Mouse (Mus musculus) forelimb bud, embryonic 11.5 days (tissue): ENCODE measurements around the gene Col4a2.

Experiments used
- DNase-seq: peaks from one replicate; pipeline ENCODE4 v3.0.0-alpha.2; 2012; ENCODE audit warnings: low read depth, low spot score

The Col4a2 gene

DNA sequence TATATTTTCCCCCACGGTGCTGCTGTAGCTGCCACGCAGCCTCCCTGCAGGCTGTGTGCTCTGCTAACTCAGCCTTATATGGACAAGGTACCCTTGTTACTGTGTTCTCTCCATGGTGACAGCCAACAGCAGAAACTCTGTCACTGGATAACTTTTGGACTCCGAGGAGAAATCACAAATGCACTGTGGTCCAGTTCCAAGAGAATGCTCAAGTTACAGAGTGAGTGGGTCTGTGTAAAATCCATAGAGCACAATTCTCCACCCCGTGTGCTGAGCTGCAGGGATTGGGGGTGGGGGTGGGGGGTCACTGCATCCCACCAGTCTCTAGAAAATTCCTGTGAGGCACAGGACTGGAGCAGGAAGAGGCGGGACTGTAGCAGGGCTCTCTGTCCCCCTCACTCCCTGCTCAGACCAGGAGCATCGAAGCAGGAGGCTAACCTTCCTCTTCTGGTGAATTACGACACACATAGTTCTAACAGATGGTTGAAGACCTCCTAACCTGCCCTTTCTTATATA, 45.4 kb downstream of the Col4a2 start:
- DNase-seq = peak; percentile 35

GRCm38 (mm10) chr8:11359846-11360245, 47.2 kb downstream of the Col4a2 start:
- DNase-seq = no peak

GRCm38 (mm10) chr8:11361546-11362277, 49.1 kb downstream of the Col4a2 start:
- no peak for DNase-seq

GRCm38 (mm10) chr8:11362278-11363214, 49.9 kb downstream of the Col4a2 start:
- DNase-seq = peak; percentile 38

DNA sequence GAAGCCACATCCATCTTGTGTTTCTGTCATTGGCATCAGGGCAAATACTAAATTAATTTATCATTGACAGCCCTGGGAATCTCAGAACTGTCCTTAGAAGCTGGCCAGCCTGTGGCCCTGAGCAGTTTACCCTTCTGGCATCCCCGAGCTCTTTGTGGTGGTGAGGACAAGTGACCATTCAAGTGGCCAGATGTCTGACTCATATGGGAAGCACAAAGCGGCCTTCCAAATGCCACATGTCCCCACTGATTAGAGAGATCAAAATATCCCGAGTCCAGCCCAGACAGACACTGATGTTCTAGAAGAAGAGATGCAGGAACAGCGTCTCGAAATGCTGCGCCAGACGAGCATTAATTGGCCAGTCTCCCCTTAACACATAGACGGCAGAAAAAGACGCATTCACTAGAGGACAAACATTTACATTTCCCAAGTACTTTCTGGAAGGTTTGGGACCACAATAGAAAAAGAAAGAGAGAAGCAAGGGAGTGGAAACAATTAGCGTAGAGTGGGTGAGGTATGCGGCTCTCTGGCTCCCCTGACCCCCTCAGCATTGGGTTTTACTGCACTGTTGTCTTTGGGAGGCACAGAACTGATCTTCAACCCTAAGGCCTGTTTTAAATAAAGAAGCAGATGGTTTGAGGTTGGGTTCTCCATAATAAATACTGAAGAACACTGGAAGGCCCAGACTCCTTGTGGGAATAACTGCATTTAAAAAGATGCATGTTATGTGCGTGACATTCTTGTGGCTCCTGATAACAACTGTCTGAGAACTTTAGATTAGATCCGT, 50.9 kb downstream of the Col4a2 start:
- no peak for DNase-seq

DNA sequence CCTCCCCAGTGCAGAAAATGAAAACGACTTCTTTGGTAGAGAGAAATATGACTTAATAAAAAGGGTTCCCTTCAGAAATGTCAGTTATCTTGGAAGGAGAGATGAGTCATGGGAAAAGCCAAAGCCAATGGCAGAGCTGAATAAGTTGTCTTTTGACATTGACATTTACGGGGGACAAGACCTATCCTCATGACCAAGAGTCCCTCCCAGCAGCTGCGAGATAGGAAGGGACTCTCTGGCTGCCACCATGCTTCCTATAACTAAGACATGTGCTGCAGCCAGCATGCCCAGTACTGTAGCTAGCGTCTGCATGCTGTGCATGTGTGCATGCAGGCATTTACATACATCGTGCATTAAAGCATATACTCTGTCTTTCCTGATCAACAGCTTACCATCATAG, 53.6 kb downstream of the Col4a2 start:
- no peak for DNase-seq

DNA sequence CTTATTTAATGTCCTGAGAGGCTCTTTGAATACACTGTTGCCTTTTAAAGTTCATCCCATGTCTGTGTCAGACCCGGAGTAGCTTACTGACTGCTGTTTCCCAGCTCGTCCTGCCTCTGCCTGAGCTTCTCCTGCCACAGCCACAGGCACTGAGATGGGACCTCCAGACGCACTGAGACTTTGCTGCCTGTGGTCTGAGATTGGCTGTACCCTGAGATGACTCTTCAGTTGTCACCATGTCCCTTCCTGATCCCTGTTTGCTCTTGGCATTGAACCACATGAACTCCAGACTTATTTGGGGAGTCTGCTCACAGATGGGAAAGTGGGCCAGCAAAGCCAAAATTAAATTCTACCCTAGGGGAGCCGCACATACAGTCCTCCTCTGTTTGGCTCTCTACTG, 54.1 kb downstream of the Col4a2 start:
- no peak for DNase-seq

DNA sequence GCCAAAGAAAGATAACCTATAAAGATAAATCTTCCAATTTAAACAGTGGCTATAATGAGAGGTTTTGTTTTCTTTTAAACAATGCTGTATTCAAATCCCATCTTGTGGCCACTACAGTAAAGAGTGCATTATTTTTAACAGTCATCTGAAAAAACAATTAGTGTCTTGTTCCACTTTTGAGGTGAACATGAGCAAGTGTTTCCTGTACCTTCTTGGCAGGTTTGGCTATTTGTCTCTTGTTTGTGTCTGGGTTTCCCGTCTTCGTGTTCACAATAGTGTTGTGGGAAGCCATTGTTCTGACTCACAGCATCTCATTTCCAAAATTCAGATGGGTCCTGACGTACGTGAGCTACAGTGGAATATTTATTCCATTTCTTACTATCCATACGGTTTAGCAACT, 55.1 kb downstream of the Col4a2 start:
- no peak for DNase-seq

- no peak for DNase-seq
Measured at GRCm38 (mm10) chr8:11369526-11370203, 57.1 kb downstream of the Col4a2 start.

DNA sequence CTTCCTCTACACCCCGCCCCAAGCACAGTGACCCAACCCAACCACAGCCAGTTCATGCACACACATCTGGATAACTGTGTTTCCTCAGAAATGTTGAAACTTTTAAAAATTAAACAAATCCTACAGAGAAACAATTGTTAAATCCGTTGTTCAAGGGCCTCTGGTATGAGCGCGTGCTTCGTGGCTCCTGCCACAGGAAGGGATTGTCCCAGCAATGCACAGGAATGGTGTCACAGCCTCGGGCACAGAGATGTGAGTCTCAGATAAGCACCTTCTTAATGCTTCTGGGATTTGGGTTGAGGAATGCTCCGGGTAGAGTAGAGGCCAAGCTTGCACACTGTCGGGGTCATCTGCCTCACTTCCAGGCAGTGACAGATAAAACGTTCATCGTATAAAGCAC, 58.7 kb downstream of the Col4a2 start:
- no peak for DNase-seq

- DNase-seq = no peak
Measured at GRCm38 (mm10) chr8:11372080-11372479, 59.5 kb downstream of the Col4a2 start.

GRCm38 (mm10) chr8:11373643-11374325, 61.2 kb downstream of the Col4a2 start:
- DNase-seq = no peak

DNA sequence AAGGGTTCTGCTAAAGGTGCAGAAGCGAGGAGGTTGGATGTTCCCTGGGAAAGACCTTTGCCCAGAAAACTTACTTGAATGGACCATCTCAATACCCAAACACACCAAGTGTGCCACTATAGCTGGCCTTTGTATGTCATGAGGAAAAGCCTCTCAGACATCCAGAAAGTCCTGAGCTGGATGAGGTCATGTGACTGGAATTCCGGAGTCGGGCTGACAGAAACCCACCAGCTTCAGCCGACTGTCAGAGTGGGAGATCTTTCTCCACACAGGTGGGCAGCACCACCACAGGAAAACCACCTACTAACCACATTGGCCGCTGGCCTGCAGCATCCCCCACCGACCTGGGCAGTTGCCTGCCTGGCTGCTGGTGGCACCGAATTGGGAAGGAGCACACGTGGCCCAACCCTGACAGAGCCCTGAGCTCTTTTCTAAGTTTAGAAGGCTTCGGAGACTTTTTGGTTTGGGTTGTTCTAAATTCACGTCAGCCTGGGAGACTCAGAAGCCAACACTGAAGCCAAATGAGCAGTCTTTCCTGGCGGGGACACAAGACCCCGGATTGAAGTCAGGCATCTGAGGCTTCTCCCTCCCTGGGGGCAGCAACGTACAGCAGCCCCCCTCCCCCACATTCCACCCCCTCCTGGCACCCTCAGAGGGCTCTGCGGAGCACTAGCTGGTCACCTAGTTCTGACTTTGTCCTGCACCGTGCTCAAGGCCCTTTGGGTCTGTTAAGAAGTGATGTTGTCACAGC, 61.9 kb downstream of the Col4a2 start:
- no peak for DNase-seq

- no peak for DNase-seq
Measured at GRCm38 (mm10) chr8:11375749-11376438, 63.3 kb downstream of the Col4a2 start.

DNA sequence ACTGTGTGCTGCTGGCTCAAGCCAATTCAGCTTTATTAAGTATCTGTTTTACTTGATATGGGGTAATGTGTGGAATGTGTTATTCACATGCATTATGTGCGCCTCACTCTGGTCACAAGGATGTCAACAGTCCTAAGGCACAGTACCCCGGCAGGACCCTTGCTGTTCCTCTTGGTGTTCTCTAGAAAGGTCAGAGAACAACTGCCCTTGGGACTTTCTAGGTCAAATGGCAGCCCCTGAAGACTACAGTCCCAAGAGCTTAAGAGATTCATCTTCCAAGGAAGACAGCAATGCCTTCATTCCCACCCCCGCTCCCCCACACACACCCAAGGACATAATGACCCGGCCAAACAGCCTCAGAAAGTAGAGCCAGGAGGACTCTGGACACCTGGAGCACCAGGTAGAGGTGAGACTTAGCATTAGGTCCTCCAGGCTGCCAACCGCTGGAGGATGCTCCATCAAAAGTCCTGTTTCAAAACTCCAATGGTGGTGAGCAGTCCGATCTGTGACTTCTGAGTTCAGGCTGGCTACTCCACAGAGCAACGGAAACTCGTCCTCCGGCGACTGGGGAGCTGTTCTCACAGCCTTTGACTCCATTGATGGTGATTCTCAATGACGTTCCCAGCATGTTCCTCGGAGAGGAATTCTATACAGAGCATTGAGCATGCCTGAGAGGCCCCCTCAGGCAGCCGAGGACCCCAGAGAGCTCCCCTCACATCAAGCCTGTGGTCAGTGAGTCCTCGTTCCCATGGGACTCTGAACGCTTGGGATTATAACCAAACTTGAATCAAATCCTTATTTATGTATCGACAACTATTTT, 65.0 kb downstream of the Col4a2 start:
- DNase-seq = no peak

- no peak for DNase-seq
Measured at GRCm38 (mm10) chr8:11379590-11379989, 67.0 kb downstream of the Col4a2 start.

DNA sequence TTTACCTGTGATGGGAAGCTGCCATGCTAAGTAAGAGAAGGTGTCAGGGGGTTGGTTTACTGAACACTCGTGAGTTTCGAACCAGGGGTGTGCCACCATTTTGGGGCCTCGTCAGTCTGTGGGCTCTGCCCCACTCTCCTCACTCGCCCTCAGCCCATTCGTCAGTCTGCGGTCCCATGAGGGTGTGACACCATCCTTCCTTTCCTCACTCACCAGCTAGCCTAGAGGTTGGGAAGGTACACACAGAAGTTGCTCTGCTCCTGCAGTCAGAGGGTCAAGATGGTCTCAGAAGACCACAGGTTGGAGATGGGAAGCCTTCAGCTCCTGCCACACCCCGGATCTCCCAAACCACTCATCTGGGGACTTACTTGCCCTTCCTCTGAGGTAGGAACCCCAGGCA, 68.9 kb downstream of the Col4a2 start:
- DNase-seq = no peak

GRCm38 (mm10) chr8:11382059-11382810, 69.6 kb downstream of the Col4a2 start:
- no peak for DNase-seq
